Mouse (Mus musculus) layer of hippocampus, postnatal 36 days (tissue): Measurements from ENCODE around the gene Kdm2b. TPM values are rescaled to one million over a fixed set of nuclear protein-coding genes. Genes with fewer than 3 reads are reported as not detected.
"Not testable (repeated sequence)": the region's sequence is repeated elsewhere in the genome, so short reads cannot be mapped to it uniquely, and the experiment has no call there.

Experiments
- DNase-seq, 2 experiments: peaks; one replicate each; pipeline ENCODE4 v3.0.0; 2022
- total RNA-seq, 2 experiments: library from RNA; stranded (reverse); gene quantifications; 2 replicates each; pipeline ENCODE4 v1.2.3; 2021

The Kdm2b gene
- total RNA-seq, 2 experiments from 2014 or later, result 35.3 to 43.9 TPM

DNA sequence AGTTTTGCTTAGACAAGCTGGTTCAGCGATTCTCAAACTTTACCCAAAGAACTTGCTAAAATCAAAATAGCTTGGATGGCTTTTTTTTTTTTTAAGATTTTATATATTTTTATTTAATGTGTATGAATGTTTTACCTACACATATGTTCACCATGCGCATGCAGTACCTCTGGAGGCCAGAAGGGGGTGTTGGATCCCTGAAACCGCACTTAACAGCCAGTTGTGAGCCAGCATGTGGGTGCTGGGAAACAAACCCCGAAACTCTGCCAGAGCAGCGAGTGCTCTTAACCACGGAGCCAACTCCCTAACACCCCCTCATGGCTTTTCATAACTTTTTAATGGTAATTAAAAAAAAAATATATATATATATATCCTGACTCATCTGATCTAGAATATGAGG, 21.2 kb upstream of the Kdm2b start:
- DNase-seq, result no peak

DNA sequence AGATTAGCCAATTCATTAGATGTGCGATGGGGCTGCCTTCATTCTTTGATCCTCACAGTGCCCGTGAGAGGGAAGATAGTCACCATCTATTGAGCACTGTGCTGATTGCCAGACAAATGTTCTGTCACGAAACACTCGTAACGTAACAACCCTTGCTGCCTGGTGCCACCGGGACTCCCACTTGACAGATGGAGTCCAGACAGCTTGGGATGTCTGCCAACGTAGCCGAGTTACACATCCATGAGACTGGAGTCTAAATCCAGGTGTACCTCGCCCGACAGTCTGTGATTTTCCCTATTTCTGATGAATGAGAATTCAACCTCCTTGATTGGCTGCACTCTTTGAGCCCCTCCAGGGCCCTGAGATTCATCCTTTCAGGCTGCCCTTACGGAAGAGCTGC, 20.2 kb upstream of the Kdm2b start:
- DNase-seq, result no peak

DNA sequence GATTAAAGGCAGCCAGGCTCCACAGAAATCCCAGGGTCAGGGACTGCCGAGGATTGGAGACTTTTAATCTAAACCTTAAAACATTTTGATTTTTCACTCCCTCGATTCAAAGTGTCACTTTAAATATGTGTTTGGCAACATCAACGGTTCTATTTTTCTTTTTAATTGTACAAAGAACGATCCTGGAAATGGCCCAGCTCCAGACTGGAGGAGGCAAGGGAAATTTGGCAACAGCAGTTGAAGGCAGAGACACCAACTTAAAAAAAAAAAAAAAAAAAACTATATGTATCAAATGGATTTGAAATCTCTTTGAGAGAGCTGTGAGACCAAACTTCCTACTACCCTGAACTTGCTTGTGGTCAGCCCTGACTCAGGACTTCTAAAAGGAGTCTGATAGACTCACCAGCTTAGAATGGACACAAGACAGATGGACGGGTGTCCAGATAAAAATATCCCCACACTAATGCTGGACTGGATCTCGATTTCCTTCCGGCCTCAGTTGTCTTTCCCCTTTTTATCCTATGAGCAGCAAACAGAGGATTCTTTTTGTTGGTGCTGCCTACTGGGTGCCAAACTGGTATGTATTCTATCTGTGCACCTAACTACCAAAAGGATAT, 19.4 kb upstream of the Kdm2b start:
- no peak for DNase-seq

DNA sequence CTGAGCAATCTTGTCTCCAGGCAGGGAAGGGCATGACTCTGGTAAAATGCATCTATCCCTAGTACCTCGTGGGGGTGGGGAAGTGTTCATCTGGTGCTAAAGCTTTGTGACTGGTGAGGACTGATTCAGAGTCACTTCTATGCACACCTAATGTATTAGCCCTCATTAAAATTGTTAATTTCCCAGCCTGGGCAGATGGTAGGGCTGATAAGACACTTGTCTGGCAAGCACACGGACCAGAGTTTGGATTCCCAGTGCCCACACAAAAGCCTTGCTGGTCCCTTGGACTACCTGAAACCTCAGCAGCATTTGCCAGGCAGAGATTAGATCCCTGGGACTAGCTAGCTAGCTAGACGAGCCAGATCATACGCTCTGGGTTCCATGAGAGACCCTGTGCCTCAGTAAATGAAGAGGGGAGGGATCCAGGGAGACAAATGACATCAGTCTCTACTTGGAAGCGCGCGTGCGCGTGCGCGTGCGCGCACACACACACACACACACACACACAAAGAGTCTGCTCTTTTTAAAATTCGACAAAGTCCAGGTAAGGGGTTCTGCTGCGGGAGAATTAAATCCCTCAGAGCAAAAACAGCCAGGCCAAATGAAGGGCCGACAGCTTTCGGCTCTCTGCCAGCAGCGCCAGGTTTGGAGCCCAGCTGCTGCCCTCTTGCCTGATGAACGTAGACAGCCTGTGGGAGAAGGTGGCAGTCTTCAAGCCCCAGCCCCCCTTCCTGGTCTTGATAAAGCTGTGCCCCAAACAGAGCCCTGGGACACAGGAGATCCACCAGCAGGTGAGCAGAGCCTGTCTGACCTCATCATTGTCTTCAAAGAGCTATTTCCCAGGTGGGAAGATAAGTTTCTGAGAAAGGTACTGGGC, 16.3 kb upstream of the Kdm2b start:
- no peak for DNase-seq

DNA sequence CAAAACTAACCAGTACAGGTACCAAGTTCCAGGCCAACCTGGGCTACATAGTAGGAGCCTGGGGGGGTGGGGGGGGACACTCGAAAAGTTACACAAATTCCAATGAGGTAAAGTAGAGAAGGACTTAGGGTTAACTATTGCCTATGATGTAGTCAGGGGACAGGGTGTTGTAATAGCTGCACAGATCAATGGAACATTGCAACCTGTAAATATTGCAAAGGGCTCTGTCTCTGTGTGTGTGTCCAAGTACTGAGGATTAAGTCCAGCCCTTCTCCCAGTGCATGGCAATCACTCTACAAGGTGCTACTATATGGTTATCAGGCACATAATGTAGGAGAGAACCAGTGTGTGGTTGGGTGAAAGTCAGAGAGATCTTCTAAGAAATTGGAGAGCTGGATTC, 11.3 kb upstream of the Kdm2b start:
- DNase-seq, result no peak

DNA sequence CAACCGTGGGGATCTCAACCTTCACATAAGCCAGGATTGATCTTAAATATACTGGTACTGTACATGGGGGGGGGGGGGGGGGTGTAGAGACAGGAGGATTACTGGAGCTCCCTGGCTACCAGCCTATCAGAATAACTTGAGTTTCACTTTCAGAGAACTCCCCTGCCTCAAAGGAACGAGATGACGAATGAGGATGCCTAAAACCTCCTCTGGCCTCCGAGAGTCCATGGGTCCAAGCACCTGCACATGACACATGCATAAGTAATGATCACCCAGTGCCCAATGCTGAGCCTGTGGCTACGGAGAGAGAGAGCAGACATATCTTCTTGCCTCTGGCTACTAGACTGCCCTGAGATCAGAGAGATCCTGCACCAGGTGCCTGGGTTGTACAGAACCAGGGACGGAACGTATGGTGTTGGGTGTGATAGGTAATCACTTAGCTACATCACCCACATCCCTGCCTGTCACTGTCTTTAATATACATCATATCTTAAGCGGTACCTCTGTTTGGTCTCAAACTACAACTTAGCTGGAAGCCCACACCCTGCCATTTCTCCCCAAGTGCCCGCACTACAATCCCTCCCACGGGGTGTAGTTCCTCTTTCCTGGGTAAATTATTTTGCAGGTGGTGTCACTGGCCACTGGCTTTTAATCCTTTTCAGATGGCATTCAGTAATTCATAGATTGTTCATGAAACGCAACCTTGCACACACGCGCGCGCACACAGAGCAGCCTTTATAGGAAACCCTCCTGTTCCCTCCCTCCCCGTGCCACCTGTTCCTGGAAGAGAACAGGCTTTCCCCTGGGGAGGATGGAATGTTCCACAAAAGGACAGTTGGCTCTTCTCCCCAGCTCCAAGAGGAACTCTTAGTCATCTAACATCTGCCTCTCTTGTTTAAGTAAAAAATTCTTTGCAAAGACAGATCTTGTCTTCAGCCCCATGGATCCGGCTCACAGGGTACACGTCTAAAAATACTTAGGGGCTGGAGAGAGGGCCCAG, 7.9 kb upstream of the Kdm2b start:
- peak in 1 of 2 experiments; percentile 75 for DNase-seq

DNA sequence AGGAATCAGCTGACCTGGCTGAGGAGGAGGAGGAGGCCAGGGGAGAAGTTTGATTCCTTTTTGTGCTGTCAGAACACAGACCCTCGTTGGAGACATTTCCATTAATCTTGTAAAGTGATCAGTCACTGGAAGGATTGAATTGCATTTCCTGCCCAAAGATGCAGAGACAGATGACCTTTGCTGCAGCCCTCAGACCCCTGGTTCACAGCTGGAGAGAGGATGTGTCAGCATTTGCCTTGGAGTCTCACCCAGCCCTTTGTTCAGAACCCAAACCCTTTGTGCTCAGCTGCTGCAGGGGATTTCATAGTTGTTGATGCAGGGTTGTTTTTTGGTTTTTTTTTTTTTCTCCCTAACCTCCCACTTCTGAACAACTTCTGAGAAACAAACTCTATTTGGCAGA, 5.3 kb upstream of the Kdm2b start:
- no peak for DNase-seq

DNA sequence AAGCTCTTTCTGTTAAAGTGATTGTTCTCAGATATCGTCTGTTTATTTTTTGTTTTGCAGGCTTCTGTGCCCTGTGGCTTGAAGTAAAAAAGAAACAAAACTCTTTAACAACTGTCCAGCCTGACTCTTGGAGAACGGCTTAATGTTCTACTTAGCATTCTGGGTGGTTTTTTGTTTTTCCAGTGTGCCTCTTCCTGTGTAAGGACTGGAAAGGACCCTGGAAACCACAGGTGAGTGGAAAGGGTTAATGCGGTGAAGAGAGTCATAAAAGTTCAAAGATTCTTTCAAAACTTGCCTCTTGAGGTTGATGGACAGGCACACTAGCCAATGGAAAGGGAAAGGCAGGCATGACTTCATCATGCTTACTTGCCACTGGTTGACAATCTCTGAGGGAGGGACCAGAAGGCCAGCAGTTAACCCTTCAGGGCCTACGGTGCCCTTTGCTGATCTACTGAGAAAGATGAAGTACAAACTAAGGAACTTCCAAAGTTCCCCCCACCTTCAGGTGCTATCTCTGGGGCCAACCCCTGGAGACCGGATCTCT, 4.8 kb upstream of the Kdm2b start:
- DNase-seq, result peak; percentile 67 to 71

DNA sequence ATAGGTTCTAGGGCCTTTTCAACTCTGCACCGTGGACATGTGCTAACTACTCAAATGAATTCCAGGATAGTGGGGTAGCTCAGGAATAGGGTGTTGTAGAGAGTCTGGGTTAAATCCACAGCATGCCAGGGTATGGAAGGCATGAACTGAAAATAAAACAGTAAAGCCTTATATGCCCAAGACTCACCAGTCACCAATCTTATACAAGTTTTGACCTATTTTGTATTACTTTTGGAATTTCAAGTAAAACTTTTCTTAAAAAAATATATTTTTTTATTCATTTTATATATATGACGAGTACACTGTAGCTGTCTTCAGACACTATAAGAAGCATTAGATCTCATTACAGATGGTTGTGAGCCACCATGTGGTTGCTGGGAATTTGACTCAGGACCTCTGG, 4.2 kb upstream of the Kdm2b start:
- DNase-seq, result no peak

DNA sequence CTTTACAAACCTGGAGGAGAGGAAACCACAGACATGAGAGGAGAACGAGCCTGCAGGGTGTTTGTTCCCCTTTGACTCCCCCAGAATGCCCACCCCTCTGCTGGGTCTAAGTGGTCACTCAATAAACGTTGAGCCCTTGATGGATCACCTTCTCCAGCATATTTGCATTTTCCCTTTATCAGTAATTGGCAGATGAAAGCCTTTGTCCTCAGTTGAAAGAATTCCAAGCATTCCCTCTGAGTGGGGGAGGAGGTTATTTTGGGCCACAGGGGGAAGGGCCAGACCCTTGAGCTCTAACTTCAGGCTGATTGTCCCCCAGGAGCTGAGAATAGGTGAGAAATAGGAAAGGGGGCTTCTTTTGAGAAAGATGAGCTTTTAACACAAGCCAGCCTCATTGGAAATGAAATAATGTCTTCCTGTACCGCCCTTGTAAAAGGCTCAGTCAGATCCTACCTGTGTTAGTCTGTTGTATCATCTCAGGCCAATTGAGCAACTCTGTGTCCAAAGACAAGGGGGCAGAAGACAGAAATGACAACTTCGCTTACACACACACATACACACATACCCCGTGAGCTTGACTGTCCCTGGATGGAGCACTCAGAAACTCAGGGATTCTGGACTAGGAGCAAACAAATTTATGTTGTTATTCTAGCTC, 1.9 kb upstream of the Kdm2b start:
- DNase-seq, result no peak

DNA sequence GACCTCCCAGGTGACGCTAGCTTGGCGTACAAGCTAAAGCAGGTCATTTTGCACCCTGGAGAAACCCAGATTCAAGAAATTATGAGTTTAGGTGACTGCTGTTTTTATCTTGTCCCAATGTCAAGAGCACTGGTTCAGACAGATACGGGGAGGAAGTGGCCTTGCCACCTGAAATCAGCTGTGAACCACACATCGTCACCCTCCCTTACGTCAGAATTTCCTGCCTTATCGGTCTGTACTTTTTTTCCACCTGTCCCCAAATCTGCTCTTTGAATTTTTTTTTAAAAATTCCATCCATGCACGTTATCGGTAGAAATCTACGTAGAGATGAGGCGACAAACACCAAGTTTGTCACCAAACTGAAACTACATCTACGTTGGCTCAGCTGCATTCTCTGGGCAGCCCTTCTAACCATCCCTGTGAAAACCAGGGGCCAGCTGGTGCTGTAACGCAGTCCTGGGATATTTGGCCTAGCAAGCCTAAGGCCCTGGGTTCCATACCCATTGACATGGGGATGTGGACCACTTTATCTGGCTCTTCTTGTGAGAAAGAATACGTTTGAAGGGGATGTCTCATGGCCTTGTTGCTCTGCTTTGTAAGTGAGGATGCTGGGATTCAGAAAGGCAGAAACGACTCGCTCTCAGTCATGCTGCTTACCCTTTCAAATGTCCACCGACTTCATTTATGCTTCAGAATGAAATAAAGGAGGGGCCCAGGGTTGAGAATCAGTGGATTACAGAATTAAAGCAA, 963 bp upstream of the Kdm2b start:
- DNase-seq, result no peak

DNA sequence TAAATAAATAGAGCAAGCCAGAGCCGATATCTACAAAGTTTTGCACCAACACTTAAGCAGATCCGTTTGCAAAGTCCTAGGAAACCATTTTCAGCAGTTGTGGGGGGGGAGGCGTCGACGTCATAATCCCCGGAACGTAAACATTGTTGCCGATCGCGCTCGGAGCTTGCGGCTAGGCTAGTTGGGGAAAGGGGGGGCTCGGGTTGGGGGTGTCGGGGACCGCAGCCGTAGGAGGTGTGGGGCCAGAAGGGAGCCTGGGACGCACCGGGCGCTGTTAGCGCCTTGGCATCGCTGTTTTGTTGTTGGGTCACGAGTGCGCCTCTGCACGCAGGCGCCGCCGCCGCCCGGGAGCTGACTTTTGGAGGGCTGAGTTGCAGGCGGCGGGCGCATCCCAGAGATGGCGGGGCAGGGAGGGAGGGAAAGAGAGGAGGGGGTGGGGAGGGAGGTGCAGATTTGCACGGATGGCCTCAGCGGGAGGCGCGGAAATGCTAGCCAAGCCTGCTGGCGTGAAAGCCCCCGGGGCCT, 560 bp downstream of the Kdm2b start:
- DNase-seq, result peak; percentile 72 to 75

DNA sequence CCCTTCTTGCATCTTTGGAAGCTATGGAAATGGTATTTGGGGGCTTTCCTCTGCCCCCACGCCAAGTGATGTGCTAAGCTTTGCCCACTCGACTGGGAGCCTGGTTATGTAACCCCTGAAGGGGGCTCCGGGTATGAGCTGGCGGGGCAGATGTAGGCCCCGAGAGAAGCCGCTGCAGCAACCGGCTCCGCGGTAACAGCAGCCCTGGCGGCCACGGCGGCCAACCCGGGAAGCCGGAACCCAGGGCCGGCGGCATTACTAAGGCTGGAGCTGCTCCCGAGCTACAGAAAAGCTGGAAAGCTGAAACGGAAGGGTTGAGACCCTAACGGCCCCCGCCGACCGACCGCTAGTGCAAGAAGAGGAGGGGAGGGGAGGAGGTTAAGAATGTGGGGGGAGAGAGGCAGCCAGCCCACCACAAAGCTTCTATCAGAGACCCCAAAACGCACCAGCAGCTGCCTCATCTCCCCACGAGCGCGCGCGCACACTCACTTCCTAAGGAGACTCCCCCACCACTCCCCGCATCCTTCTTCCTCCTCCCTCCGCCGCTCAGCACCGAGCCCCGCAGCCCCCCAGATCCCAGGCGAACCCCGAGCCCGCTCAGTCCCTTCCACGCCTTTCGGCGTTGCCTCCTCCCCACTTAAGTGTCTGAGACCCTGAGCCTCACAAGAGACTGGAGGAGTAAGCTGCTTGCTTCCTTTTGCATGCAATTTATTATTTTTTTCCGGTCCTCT, 1.4 kb downstream of the Kdm2b start:
- DNase-seq, result peak; percentile 54 to 61

DNA sequence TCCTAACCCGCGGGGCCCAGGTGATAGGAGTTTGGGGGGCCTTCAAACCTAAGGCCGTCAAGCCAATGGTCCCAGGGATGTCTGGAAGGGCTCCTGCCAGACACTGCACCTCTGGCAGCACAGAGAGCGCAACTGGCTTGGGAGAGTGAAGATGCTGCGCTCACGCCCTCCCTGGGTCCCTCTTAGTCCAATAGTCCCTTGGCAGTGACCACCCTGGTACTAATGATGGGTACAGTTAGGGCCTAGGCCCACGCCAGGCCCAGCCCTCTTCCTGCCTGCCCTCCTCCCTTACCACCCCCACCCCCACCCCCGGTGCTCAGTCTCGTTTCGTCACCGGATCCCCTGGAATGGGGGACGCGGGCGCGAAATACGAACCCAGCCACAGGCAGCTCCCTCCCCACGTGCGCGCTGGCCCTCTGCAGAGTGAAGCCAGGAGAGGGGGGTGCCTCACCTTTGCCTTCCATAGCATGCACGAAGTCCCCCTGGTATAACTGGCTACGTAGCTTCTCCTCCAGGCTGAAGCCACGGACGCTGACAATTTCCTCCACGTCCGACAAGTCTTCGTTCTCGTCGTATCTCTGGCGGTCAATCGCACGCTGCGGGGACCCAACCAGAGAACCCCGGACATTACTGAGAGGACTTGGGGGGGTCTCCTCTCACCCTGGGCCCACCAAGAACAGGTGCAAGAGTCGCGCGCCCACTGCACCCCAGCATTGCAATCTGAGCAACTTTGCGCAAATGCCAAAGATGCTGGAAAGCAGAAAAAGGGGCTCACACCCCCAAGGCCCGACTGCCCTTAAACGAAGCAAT, 2.2 kb downstream of the Kdm2b start:
- DNase-seq, result peak in 1 of 2 experiments; percentile 45

DNA sequence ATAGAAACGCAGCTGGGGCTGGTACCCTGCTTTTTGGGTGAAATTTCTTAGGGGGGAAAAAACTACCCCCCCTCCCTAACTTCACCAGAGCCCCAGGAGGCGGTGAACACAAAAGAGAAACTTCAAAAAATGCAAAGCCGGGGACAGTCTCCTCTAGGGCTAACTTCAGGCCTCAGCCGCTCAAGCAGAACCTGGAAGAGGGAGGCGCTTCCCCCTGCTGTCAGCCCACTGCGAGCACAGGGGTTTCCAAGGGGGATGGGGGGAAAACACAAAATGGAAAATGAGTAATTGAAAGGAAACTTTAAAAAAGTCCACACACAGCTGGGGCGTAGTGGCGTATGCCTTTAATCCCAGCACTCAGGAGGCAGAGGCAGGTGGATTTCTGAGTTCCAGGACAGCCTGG, 3.5 kb downstream of the Kdm2b start:
- DNase-seq, result no peak

DNA sequence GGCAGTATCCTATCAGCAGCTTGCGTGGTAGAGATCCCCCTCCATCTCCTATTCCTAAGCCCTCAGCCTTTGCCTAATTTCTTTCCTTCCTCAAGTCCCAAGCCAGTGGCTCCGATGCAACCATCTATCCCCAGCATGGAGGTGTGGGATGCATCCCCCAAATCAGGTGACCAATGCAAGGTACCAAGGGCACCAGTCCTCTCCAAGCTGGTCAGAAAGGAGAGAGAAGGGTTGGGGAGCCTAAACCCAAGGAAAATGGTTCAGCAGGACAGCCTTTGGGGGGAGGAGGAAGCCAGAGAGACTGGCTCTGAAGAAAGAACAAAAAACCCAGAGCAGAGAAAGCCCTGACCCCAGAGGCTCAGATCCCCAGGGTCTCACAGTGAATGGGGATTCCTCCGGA, 4.3 kb downstream of the Kdm2b start:
- no peak for DNase-seq

DNA sequence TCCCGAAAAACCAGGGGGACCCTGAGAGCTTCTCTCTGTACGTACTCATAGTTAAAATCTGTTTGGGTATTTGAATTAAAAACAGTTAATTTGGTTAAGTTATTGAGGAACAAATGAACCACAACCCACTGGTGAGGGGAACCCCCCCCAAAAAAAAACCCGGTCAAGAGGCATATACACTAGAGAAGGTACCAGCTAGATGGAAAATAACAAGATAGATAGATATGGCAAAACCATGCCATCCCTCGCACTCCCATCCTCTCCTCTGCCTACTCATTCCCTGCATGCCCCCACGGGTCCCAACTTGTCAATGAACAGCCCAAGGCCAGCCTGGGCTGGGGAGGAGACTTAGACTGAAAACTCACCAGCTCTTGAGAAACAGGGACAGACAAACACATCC, 5.1 kb downstream of the Kdm2b start:
- DNase-seq, result no peak

DNA sequence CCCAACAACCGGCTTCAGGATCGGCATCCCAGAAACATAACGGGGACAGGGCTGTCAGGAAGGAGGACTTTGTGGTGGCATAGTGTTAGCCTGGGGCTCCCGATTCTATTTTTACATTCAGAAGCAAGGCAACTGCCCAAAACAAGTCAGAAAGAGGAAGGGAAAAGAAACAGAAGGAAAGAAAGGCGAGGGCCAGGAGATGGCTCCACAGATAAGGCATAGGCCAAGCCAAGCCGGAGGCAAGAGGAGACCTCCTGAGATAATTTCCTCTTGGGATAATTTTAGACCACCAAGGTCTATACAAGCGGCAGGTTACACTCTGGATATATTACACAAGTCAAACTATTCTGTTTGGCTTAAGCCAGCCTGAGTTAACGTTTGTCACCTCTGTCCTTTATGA, 10.7 kb downstream of the Kdm2b start:
- DNase-seq, result no peak

DNA sequence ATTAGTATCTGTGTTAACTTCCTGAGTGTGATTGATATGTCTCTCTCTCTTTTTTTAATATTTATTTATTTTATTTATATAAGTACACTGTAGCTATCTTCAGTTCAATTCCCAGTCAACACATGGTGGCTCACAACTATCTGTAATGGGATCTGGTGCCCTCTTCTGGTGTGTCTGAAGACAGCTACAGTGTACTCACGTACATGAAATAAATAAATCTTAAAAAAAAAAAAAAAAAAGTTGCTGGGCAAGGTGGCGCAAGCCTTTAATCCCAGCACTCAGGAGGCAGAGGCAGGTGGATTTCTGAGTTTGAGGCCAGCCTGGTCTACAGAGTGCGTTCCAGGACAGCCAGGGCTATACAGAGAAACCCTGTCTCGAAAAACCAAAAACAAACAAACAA, 14.9 kb downstream of the Kdm2b start:
- not testable (repeated sequence) for DNase-seq
